Mouse (Mus musculus): ENCODE results near the gene Efcab9. TPM values are rescaled to one million over a fixed set of nuclear protein-coding genes. Genes with fewer than 3 reads are reported as not detected.

Efcab9 gene
- total RNA-seq, 2 experiments from 2014 or later: 2.7 to 2.9 TPM

GRCm38 (mm10) chr11:32552401-32553090, 20.7 kb upstream of the Efcab9 start:
- Histone ChIP-seq H3K4me3 (no peak overlapping the region), H3K27ac (peak overlapping the region; percentile 16; the same call in 1 of the 2 replicates)
- TF ChIP-seq CTCF (conservative IDR thresholded peaks at IDR 0.05): no peak
- no peak for DNase-seq (ENCODE audit: low spot score in 2 of 2)

GRCm38 (mm10) chr11:32551579-32552297, 19.9 kb upstream of the Efcab9 start:
- Histone ChIP-seq H3K27ac (peak overlapping the region; percentile 6; the same call in 1 of the 2 replicates), H3K4me3 (no peak overlapping the region)
- DNase-seq (ENCODE audit: low spot score in 2 of 2): no peak
- TF ChIP-seq CTCF (conservative IDR thresholded peaks at IDR 0.05): no peak

GRCm38 (mm10) chr11:32551056-32551455, 19.2 kb upstream of the Efcab9 start:
- H3K27ac ChIP-seq: no peak overlapping the region; the same call in 1 of the 2 replicates
- H3K4me3 ChIP-seq: no peak overlapping the region
- no peak for TF ChIP-seq CTCF (conservative IDR thresholded peaks at IDR 0.05)
- DNase-seq (ENCODE audit: low spot score in 2 of 2): no peak

- no peak for TF ChIP-seq CTCF (conservative IDR thresholded peaks at IDR 0.05)
- Histone ChIP-seq H3K4me3 (no peak overlapping the region), H3K27ac (no peak overlapping the region)
- DNase-seq (ENCODE audit: low spot score in 2 of 2): no peak
Observed at GRCm38 (mm10) chr11:32550102-32550501, 18.2 kb upstream of the Efcab9 start.

- no peak overlapping the region for H3K27ac ChIP-seq
- no peak overlapping the region for H3K4me3 ChIP-seq
- no peak for TF ChIP-seq CTCF (conservative IDR thresholded peaks at IDR 0.05)
- no peak for DNase-seq (ENCODE audit: low spot score in 2 of 2)
Observed at GRCm38 (mm10) chr11:32549236-32549635, 17.4 kb upstream of the Efcab9 start.

GRCm38 (mm10) chr11:32548240-32548639, 16.4 kb upstream of the Efcab9 start:
- TF ChIP-seq CTCF (conservative IDR thresholded peaks at IDR 0.05): no peak
- Histone ChIP-seq H3K27ac (no peak overlapping the region), H3K4me3 (no peak overlapping the region)
- DNase-seq (ENCODE audit: low spot score in 2 of 2): no peak

- Histone ChIP-seq H3K27ac (no peak overlapping the region), H3K4me3 (no peak overlapping the region)
- TF ChIP-seq CTCF (conservative IDR thresholded peaks at IDR 0.05): no peak
- no peak for DNase-seq (ENCODE audit: low spot score in 2 of 2)
Observed at GRCm38 (mm10) chr11:32547391-32547947, 15.6 kb upstream of the Efcab9 start.

- no peak for DNase-seq (ENCODE audit: low spot score in 2 of 2)
- Histone ChIP-seq H3K4me3 (no peak overlapping the region), H3K27ac (peak overlapping the region; percentile 37)
- no peak for TF ChIP-seq CTCF (conservative IDR thresholded peaks at IDR 0.05)
Observed at GRCm38 (mm10) chr11:32546483-32546882, 14.6 kb upstream of the Efcab9 start.

- H3K4me3 ChIP-seq: no peak overlapping the region
- no peak for DNase-seq (ENCODE audit: low spot score in 2 of 2)
- no peak for TF ChIP-seq CTCF (conservative IDR thresholded peaks at IDR 0.05)
- H3K27ac ChIP-seq: peak overlapping the region; percentile 37
Observed at GRCm38 (mm10) chr11:32545605-32546004, 13.7 kb upstream of the Efcab9 start.

GRCm38 (mm10) chr11:32544497-32544896, 12.6 kb upstream of the Efcab9 start:
- TF ChIP-seq CTCF (conservative IDR thresholded peaks at IDR 0.05): no peak
- DNase-seq (ENCODE audit: low spot score in 2 of 2): no peak

GRCm38 (mm10) chr11:32544041-32544440, 12.2 kb upstream of the Efcab9 start:
- DNase-seq (ENCODE audit: low spot score in 2 of 2): no peak
- H3K27ac ChIP-seq: no peak overlapping the region
- TF ChIP-seq CTCF (conservative IDR thresholded peaks at IDR 0.05): no peak
- H3K4me3 ChIP-seq: no peak overlapping the region

More at GRCm38 (mm10) chr11:32544497-32544896, 12.6 kb upstream of the Efcab9 start:
- H3K27ac ChIP-seq: no peak overlapping the region
- no peak overlapping the region for H3K4me3 ChIP-seq

- no peak overlapping the region for H3K4me3 ChIP-seq
- TF ChIP-seq CTCF (conservative IDR thresholded peaks at IDR 0.05): no peak
- no peak for DNase-seq (ENCODE audit: low spot score in 2 of 2)
- H3K27ac ChIP-seq: no peak overlapping the region
Observed at GRCm38 (mm10) chr11:32542687-32543411, 11.0 kb upstream of the Efcab9 start.

GRCm38 (mm10) chr11:32542181-32542580, 10.3 kb upstream of the Efcab9 start:
- DNase-seq (ENCODE audit: low spot score in 2 of 2): no peak
- Histone ChIP-seq H3K27ac (no peak overlapping the region), H3K4me3 (no peak overlapping the region)
- no peak for TF ChIP-seq CTCF (conservative IDR thresholded peaks at IDR 0.05)

All from layer of hippocampus, adult 2 months (tissue).